Mouse (Mus musculus) gastrocnemius, postnatal 10 days (tissue): ENCODE measurements at regions not wholly inside any gene's neighbourhood (a gene's known extent, or its start where the extent isn't known, plus 50 kb on each side); places are given as distances from the start of the nearest gene placed in this dataset.
A peak's percentile ranks its signal among the peaks of the same experiment; 100 is the strongest.

ENCODE experiments used
- DNase-seq: peaks from one replicate; pipeline ENCODE4 v3.0.0; 2021; ENCODE audit warnings: mixed read lengths

GRCm38 (mm10) chr14:75396511-75397026 lies 59.2 kb upstream of the Siah3 start:
- DNase-seq: no peak

- no peak for DNase-seq
These were observed 56.1 kb upstream of the Siah3 start for GRCm38 (mm10) chr14:75399678-75400077.

GRCm38 (mm10) chr14:75402483-75403103 lies 53.2 kb upstream of the Siah3 start:
- DNase-seq: peak; percentile 61
